In the genomic region with DNA sequence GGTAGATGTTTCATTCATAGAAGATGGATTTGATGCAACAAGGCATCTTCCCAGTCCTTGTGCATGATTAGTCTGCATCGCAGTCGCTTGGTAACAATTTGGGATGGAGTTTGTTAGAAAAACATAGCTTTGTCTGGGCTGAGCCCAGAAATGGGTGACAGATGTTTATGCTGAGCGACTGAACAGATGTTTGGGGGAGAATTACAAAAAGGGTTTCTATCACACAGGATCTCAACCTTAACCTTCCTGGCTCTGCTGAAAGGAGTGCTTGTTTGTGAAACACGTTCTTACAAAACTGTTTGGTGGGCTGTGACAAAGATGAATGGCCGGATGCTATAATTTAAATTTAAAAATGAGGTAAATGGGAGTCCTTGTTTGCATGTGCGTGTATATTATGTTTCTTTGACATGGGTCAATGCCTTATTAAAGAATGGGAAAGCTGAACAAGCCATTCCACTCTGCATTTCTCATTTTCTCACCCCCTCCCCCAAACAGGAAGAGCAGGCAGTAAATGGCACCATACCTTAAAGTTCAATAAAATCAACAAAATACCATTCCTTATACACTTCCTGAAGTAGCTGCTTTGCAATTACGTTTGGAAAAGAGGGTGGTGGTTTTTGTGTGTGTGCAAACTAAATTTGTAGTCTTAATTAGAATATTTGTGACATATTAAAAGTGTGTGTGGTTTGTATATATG, we compare ENCODE assay signal across 14 mouse cellular contexts. TPM values are rescaled to one million over a fixed set of nuclear protein-coding genes. Genes with fewer than 3 reads are reported as not detected.
A peak's percentile ranks its signal among the peaks of the same experiment; 100 is the strongest.
DNase-seq lines count a peak whose midpoint lies in the region; ATAC-seq and TF ChIP-seq lines count a peak whose summit lies in the region.
"Had no signal": no experiment of that assay in that cellular context is flagged by ENCODE, and none has a peak within 500 bp of the region (broad histone marks: within the 10 kb centered on the region; RNA-seq: fewer than 3 reads in every experiment).

No protein-coding gene starts in this region.

- peaks cover 19% of the 10 kb centered on the region for H3K4me1 ChIP-seq in embryonic facial prominence, embryonic 13.5 days
- no peaks in the 10 kb centered on the region for H3K4me1 ChIP-seq in intestine, postnatal 0 days (replicated peaks; ENCODE audit: control insufficient read depth, insufficient read depth, low read length)

- peak; percentile 74 for DNase-seq in heart, adult 11 months
- no peak for DNase-seq in heart, adult 18-20 months
- peak; percentile 16 for DNase-seq in NIH3T3 (ENCODE audit: low read depth)
- peak; percentile 69 for DNase-seq in hindlimb bud, embryonic 11.5 days (ENCODE audit: extremely low spot score, low read depth, low spot score)
- DNase-seq in right cerebral cortex, adult 2 months (ENCODE audit: low spot score in 2 of 2): no peak
- DNase-seq in right cerebral cortex, postnatal 4 days: no peak
- DNase-seq: cerebellum, adult 18-20 months; left cerebral cortex, postnatal 4 days; lung, postnatal 14 days; thymus, adult 2 months had no signal

- no peak overlapping the region for H3K9ac ChIP-seq in embryonic facial prominence, embryonic 13.5 days
- no peak overlapping the region for H3K9ac ChIP-seq in intestine, postnatal 0 days (ENCODE audit: low read depth, low read length)
- H3K9ac ChIP-seq: heart, embryonic 12.5 days had no signal

- no peak for TF ChIP-seq CTCF in intestine, postnatal 0 days (IDR thresholded peaks at IDR 0.05; ENCODE audit: low read depth)

- no peaks in the 10 kb centered on the region for H3K27me3 ChIP-seq in embryonic facial prominence, embryonic 13.5 days
- H3K27me3 ChIP-seq in intestine, postnatal 0 days (replicated peaks; ENCODE audit: control insufficient read depth, insufficient read depth, low read length): no peaks in the 10 kb centered on the region
- H3K27me3 ChIP-seq: heart, embryonic 12.5 days had no signal

- no peak overlapping the region for H3K27ac ChIP-seq in embryonic facial prominence, embryonic 13.5 days
- no peak overlapping the region for H3K27ac ChIP-seq in intestine, postnatal 0 days (ENCODE audit: low read depth, low read length)

- H3K9me3 ChIP-seq in embryonic facial prominence, embryonic 13.5 days: no peaks in the 10 kb centered on the region
- H3K9me3 ChIP-seq in intestine, postnatal 0 days (ENCODE audit: control insufficient read depth): no peaks in the 10 kb centered on the region
- H3K9me3 ChIP-seq: heart, embryonic 12.5 days had no signal

- H3K36me3 ChIP-seq in embryonic facial prominence, embryonic 13.5 days: no peaks in the 10 kb centered on the region
- H3K36me3 ChIP-seq in intestine, postnatal 0 days (ENCODE audit: control insufficient read depth, insufficient read depth): no peaks in the 10 kb centered on the region
- H3K36me3 ChIP-seq: heart, embryonic 12.5 days had no signal

- ATAC-seq in embryonic facial prominence, embryonic 13.5 days (ENCODE audit: insufficient number of reproducible peaks, insufficient read depth, low FRiP score, low TSS enrichment, low read depth): no peak
- ATAC-seq in intestine, postnatal 0 days: no peak
- ATAC-seq: inflammation-experienced regulatory T-cells, adult 6 months had no signal

- H3K4me3 ChIP-seq in embryonic facial prominence, embryonic 13.5 days: no peak overlapping the region
- no peak overlapping the region for H3K4me3 ChIP-seq in intestine, postnatal 0 days (ENCODE audit: low read depth, low read length)
- H3K4me3 ChIP-seq: heart, embryonic 12.5 days had no signal

- WGBS in embryonic facial prominence, embryonic 13.5 days: 19% methylated on average over 7 of the region's 7 CpGs
- 48% methylated on average over 7 of the region's 7 CpGs for WGBS in intestine, postnatal 0 days

- peak overlapping the region; percentile 5; the same call in 1 of the 2 replicates for H3K4me2 ChIP-seq in embryonic facial prominence, embryonic 13.5 days
- H3K4me2 ChIP-seq in intestine, postnatal 0 days (replicated peaks; ENCODE audit: low read depth): no peak overlapping the region
- H3K4me2 ChIP-seq: heart, embryonic 12.5 days had no signal

RNA-seq across cellular contexts. Expression of gene Fzd4, which starts 52.4 kb away (rescaled TPM):
- 10 to 100 TPM; 32.2 to 34.5 TPM for total RNA-seq in heart, adult 18-20 months (2021)
- 5.4 and 5.7 TPM in 2 replicates for polyA plus RNA-seq in embryonic facial prominence, embryonic 13.5 days (2015; fragmentation: Nextera tagmentation; extraction: Ambion mirVana)
- polyA plus RNA-seq in intestine, postnatal 0 days (2015; fragmentation: Nextera tagmentation; extraction: Ambion mirVana): 6.4 and 7.3 TPM in 2 replicates
- polyA plus RNA-seq: inflammation-experienced regulatory T-cells, adult 6 months had no signal

RNA-seq across cellular contexts. Expression of gene Tmem135, which starts 52.5 kb away (rescaled TPM):
- 10 to 100 TPM; 34.9 to 39.4 TPM for total RNA-seq in heart, adult 18-20 months (2021)
- 24.0 and 26.0 TPM in 2 replicates for polyA plus RNA-seq in embryonic facial prominence, embryonic 13.5 days (2015; fragmentation: Nextera tagmentation; extraction: Ambion mirVana)
- polyA plus RNA-seq in intestine, postnatal 0 days (2015; fragmentation: Nextera tagmentation; extraction: Ambion mirVana): 57.9 and 72.0 TPM in 2 replicates

Comparison
In these comparisons a context has a peak if more than half of its experiments do, and no peak if none do; other contexts are left out.
1. DNase-seq: peak in heart, adult 11 months (single experiment), NIH3T3 (single experiment) and hindlimb bud, embryonic 11.5 days (single experiment); none in heart, adult 18-20 months (0 of 2), right cerebral cortex, adult 2 months (0 of 2) and right cerebral cortex, postnatal 4 days (single experiment).